Mouse (Mus musculus): ENCODE results near the gene Fbxo46.

Fbxo46 gene

GRCm38 (mm10) chr7:19093537-19094385 is 25.9 kb upstream of the Fbxo46 start:
- DNase-seq = peak; percentile 32 to 45

GRCm38 (mm10) chr7:19094471-19094825 is 25.2 kb upstream of the Fbxo46 start, which contains the start of gene Six5:
Gene Six5, plus strand, starts transcription at chr7:19094594.
- no peak for DNase-seq

GRCm38 (mm10) chr7:19094826-19095750 is 24.6 kb upstream of the Fbxo46 start:
- DNase-seq = no peak

- no peak for DNase-seq
These were observed 23.9 kb upstream of the Fbxo46 start for GRCm38 (mm10) chr7:19095751-19096110.

- DNase-seq = no peak
These were observed 23.2 kb upstream of the Fbxo46 start for GRCm38 (mm10) chr7:19096421-19096976.

GRCm38 (mm10) chr7:19097217-19097616 is 22.4 kb upstream of the Fbxo46 start:
- no peak for DNase-seq

GRCm38 (mm10) chr7:19097863-19098262 is 21.8 kb upstream of the Fbxo46 start:
- DNase-seq = no peak

- DNase-seq = no peak
These were observed 20.8 kb upstream of the Fbxo46 start for GRCm38 (mm10) chr7:19098811-19099210.

- DNase-seq = no peak
These were observed 19.4 kb upstream of the Fbxo46 start for GRCm38 (mm10) chr7:19100290-19100689.

- DNase-seq = no peak
These were observed 15.9 kb upstream of the Fbxo46 start for GRCm38 (mm10) chr7:19103741-19104140.

- no peak for DNase-seq
These were observed 15.2 kb upstream of the Fbxo46 start for GRCm38 (mm10) chr7:19104486-19104885.

- no peak for DNase-seq
These were observed 12.2 kb upstream of the Fbxo46 start for GRCm38 (mm10) chr7:19107436-19107835.

- DNase-seq = no peak
These were observed 10.1 kb upstream of the Fbxo46 start for GRCm38 (mm10) chr7:19109565-19109964.

- DNase-seq = peak; percentile 61 to 65
These were observed 1.5 kb upstream of the Fbxo46 start, which contains the start of gene Gm4969 for GRCm38 (mm10) chr7:19118028-19118771. Gene Gm4969, minus strand, starts transcription at chr7:19118368.

- DNase-seq = peak in 1 of 2 experiments; percentile 44
These were observed 576 bp upstream of the Fbxo46 start for GRCm38 (mm10) chr7:19119083-19119482.

- DNase-seq = no peak
These were observed 2.0 kb downstream of the Fbxo46 start for GRCm38 (mm10) chr7:19121686-19122085.

- DNase-seq = no peak
These were observed 5.1 kb downstream of the Fbxo46 start for GRCm38 (mm10) chr7:19124713-19125112.

- no peak for DNase-seq
These were observed 8.1 kb downstream of the Fbxo46 start for GRCm38 (mm10) chr7:19127744-19128143.

- DNase-seq = no peak
These were observed 9.7 kb downstream of the Fbxo46 start for GRCm38 (mm10) chr7:19129396-19129795.

- DNase-seq = no peak
These were observed 11.0 kb downstream of the Fbxo46 start for GRCm38 (mm10) chr7:19130657-19131056.

GRCm38 (mm10) chr7:19131324-19131848 is 11.7 kb downstream of the Fbxo46 start:
- peak; percentile 94 to 97 for DNase-seq

GRCm38 (mm10) chr7:19136168-19136567 is 16.5 kb downstream of the Fbxo46 start:
- peak in 1 of 2 experiments; percentile 28 for DNase-seq

Measured in cerebellum, adult 18-20 months (tissue).